Mouse (Mus musculus): ENCODE results near the gene Cct7.

DNA sequence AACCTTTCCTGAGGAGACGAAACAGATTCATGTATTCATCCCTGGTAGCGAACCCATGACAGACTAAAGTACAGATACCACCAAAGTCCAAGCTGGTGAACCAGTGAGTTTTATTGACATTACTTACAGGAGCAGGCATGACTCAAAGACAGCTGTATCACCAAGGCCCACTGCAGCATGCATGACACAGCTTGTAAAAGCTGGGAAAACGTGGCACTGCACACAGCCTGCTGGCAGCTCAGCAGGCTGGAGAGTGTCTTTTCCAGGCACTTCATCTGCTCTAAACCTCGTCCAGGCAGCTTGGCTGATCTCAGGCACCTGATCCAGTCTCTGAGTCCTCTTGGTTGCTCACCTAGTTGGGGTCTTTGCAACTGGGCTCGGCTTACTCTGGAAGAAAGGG is 57.3 kb downstream of the Cct7 start:
- TF ChIP-seq POLR2A (IDR thresholded peaks at IDR 0.05; ENCODE audit: low read depth, low read length) (no peak), CTCF (IDR thresholded peaks at IDR 0.05; ENCODE audit: extremely low read depth, insufficient read length, insufficient replicate concordance, low read depth, low read length) (no peak)

Data from small intestine, adult 2 months (tissue).